Mouse (Mus musculus) embryonic fibroblast, embryonic 13.5 days (primary cell): ENCODE results near the gene Dennd5a.

ENCODE experiments used
- CTCF ChIP-seq: IDR thresholded peaks from 2 replicates; pipeline ENCODE4 v1.5.1; 2011; ENCODE audit warnings: mild to moderate bottlenecking, control low read depth, low read length, moderate library complexity, borderline replicate concordance; ENCODE audit not compliant: insufficient read depth
- POLR2A ChIP-seq: IDR thresholded peaks from 2 replicates; pipeline ENCODE4 v1.6.1; 2011; ENCODE audit warnings: low read depth, mild to moderate bottlenecking, control low read depth, low read length, moderate library complexity

- TF ChIP-seq CTCF (no peak), POLR2A (no peak)
Measured at GRCm38 (mm10) chr7:109860162-109860561, 100.1 kb downstream of the Dennd5a start.
